Mouse (Mus musculus): Measurements from ENCODE around the gene Ciao2b. TPM values are rescaled to one million over a fixed set of nuclear protein-coding genes. Genes with fewer than 3 reads are reported as not detected.

Ciao2b gene
- polyA plus RNA-seq, 1 experiment, result 32.5 TPM

GRCm38 (mm10) chr8:104638010-104638409 is 3.8 kb downstream of the Ciao2b start:
- no peak for TF ChIP-seq CTCF (IDR thresholded peaks at IDR 0.05; ENCODE audit: control insufficient read depth, insufficient read depth, low read length)
- no peak for TF ChIP-seq POLR2A (IDR thresholded peaks at IDR 0.05; ENCODE audit: borderline replicate concordance, control insufficient read depth, low read depth, low read length)
- 73% methylated on average over 6 of the region's 6 CpGs for WGBS
- H3K4me1 ChIP-seq (ENCODE audit: control insufficient read depth, insufficient read depth, low read length), result peaks cover 6% of the 10 kb centered on the region
- no peak overlapping the region for H3K4me3 ChIP-seq (replicated peaks; ENCODE audit: control insufficient read depth, low read depth, low read length)
- no peak overlapping the region for H3K27ac ChIP-seq (ENCODE audit: control insufficient read depth, insufficient read depth, low read depth, low read length, poor library complexity)

- no peak overlapping the region for H3K4me3 ChIP-seq (replicated peaks; ENCODE audit: control insufficient read depth, low read depth, low read length)
- 81% methylated on average over 3 of the region's 3 CpGs for WGBS
- H3K27ac ChIP-seq (ENCODE audit: control insufficient read depth, insufficient read depth, low read depth, low read length, poor library complexity), result no peak overlapping the region
- TF ChIP-seq POLR2A (IDR thresholded peaks at IDR 0.05; ENCODE audit: borderline replicate concordance, control insufficient read depth, low read depth, low read length), result no peak
- TF ChIP-seq CTCF (IDR thresholded peaks at IDR 0.05; ENCODE audit: control insufficient read depth, insufficient read depth, low read length), result no peak
- no peaks in the 10 kb centered on the region for H3K4me1 ChIP-seq (ENCODE audit: control insufficient read depth, insufficient read depth, low read length)
Measured at GRCm38 (mm10) chr8:104635004-104635710, 6.6 kb downstream of the Ciao2b start.

GRCm38 (mm10) chr8:104633156-104633744 is 8.5 kb downstream of the Ciao2b start:
- WGBS, result 81% methylated on average over 9 of the region's 9 CpGs
- Histone ChIP-seq H3K4me3 (replicated peaks; ENCODE audit: control insufficient read depth, low read depth, low read length) (no peak overlapping the region), H3K4me1 (ENCODE audit: control insufficient read depth, insufficient read depth, low read length) (no peaks in the 10 kb centered on the region), H3K27ac (ENCODE audit: control insufficient read depth, insufficient read depth, low read depth, low read length, poor library complexity) (no peak overlapping the region)
- TF ChIP-seq POLR2A (IDR thresholded peaks at IDR 0.05; ENCODE audit: borderline replicate concordance, control insufficient read depth, low read depth, low read length) (no peak), CTCF (IDR thresholded peaks at IDR 0.05; ENCODE audit: control insufficient read depth, insufficient read depth, low read length) (no peak)

DNA sequence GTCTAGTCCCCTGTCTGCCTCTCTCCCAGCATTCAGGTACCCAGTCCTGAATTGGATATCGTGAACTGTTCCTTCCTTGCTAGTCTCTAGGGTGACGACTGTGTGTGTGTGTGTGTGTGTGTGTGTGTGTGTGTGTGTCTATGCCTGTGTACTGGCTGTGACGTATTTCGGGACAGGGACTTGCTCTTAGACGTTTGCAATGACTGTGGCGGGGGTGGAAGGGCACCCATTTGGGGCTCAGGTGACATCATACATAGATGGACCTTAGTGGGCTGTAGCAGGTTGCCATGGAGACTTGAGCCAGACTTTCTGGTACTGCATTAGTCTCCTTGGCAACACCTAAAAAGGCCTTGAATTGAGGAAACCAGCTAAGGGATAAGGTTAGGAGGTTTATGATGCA is 9.3 kb downstream of the Ciao2b start:
- Histone ChIP-seq H3K4me1 (ENCODE audit: control insufficient read depth, insufficient read depth, low read length) (no peaks in the 10 kb centered on the region), H3K27ac (ENCODE audit: control insufficient read depth, insufficient read depth, low read depth, low read length, poor library complexity) (no peak overlapping the region), H3K4me3 (replicated peaks; ENCODE audit: control insufficient read depth, low read depth, low read length) (no peak overlapping the region)
- WGBS, result 62% methylated on average over 6 of the region's 6 CpGs
- TF ChIP-seq CTCF (IDR thresholded peaks at IDR 0.05; ENCODE audit: control insufficient read depth, insufficient read depth, low read length) (no peak), POLR2A (IDR thresholded peaks at IDR 0.05; ENCODE audit: borderline replicate concordance, control insufficient read depth, low read depth, low read length) (no peak)

GRCm38 (mm10) chr8:104631975-104632374 is 9.8 kb downstream of the Ciao2b start:
- no peak overlapping the region for H3K4me3 ChIP-seq (replicated peaks; ENCODE audit: control insufficient read depth, low read depth, low read length)
- TF ChIP-seq POLR2A (IDR thresholded peaks at IDR 0.05; ENCODE audit: borderline replicate concordance, control insufficient read depth, low read depth, low read length) (no peak), CTCF (IDR thresholded peaks at IDR 0.05; ENCODE audit: control insufficient read depth, insufficient read depth, low read length) (no peak)
- H3K27ac ChIP-seq (ENCODE audit: control insufficient read depth, insufficient read depth, low read depth, low read length, poor library complexity), result no peak overlapping the region
- no peaks in the 10 kb centered on the region for H3K4me1 ChIP-seq (ENCODE audit: control insufficient read depth, insufficient read depth, low read length)
- 11% methylated on average over 5 of the region's 5 CpGs for WGBS

GRCm38 (mm10) chr8:104630981-104631663 is 10.6 kb downstream of the Ciao2b start, which contains the start of gene Rrad:
Rrad (minus strand) TSS chr8:104631327.
- Histone ChIP-seq H3K4me1 (ENCODE audit: control insufficient read depth, insufficient read depth, low read length) (no peaks in the 10 kb centered on the region), H3K27ac (ENCODE audit: control insufficient read depth, insufficient read depth, low read depth, low read length, poor library complexity) (no peak within 1 kb of the TSS), H3K4me3 (replicated peaks; ENCODE audit: control insufficient read depth, low read depth, low read length) (peak within 1 kb of the TSS; percentile 61)
- WGBS, result 1% methylated on average over 28 of the region's 28 CpGs
- no peak for TF ChIP-seq POLR2A (IDR thresholded peaks at IDR 0.05; ENCODE audit: borderline replicate concordance, control insufficient read depth, low read depth, low read length)
- no peak for TF ChIP-seq CTCF (IDR thresholded peaks at IDR 0.05; ENCODE audit: control insufficient read depth, insufficient read depth, low read length)

- Histone ChIP-seq H3K4me3 (replicated peaks; ENCODE audit: control insufficient read depth, low read depth, low read length) (peak overlapping the region; percentile 61), H3K27ac (ENCODE audit: control insufficient read depth, insufficient read depth, low read depth, low read length, poor library complexity) (no peak overlapping the region), H3K4me1 (ENCODE audit: control insufficient read depth, insufficient read depth, low read length) (no peaks in the 10 kb centered on the region)
- WGBS, result 3% methylated on average over 36 of the region's 36 CpGs
- TF ChIP-seq CTCF (IDR thresholded peaks at IDR 0.05; ENCODE audit: control insufficient read depth, insufficient read depth, low read length) (no peak), POLR2A (IDR thresholded peaks at IDR 0.05; ENCODE audit: borderline replicate concordance, control insufficient read depth, low read depth, low read length) (peak; percentile 5; the same call in 1 of the 2 replicates)
Measured at GRCm38 (mm10) chr8:104630574-104630973, 11.2 kb downstream of the Ciao2b start.

DNA sequence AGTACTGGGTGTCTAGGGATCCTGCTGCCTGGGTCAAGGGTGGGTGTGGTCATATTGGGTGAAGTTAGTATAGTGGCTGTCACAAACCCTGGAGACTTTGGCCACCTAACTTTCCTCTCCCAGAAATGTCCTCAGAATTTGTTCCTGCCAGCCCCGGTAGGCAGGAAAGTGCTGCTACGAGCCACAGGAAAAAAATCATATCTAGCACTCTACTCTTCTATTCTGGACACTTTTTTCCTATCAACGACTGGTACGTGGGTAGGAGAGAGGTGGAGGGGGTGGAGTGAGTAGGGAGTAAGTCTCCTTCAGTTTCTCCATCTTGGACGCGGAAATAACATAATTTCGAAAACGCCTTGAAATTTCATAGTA is 11.7 kb downstream of the Ciao2b start:
- H3K27ac ChIP-seq (ENCODE audit: control insufficient read depth, insufficient read depth, low read depth, low read length, poor library complexity), result no peak overlapping the region
- H3K4me1 ChIP-seq (ENCODE audit: control insufficient read depth, insufficient read depth, low read length), result no peaks in the 10 kb centered on the region
- H3K4me3 ChIP-seq (replicated peaks; ENCODE audit: control insufficient read depth, low read depth, low read length), result no peak overlapping the region
- TF ChIP-seq POLR2A (IDR thresholded peaks at IDR 0.05; ENCODE audit: borderline replicate concordance, control insufficient read depth, low read depth, low read length), result no peak
- no peak for TF ChIP-seq CTCF (IDR thresholded peaks at IDR 0.05; ENCODE audit: control insufficient read depth, insufficient read depth, low read length)
- WGBS, result 32% methylated on average over 8 of the region's 8 CpGs
